Mouse (Mus musculus) limb, embryonic 10.5 days (tissue): Measurements from ENCODE around the gene Ddx52. TPM values are rescaled to one million over a fixed set of nuclear protein-coding genes. Genes with fewer than 3 reads are reported as not detected.

Experiments
- DNase-seq: peaks from one replicate; pipeline ENCODE4 v3.0.0-alpha.2; 2017; ENCODE audit warnings: low spot score
- H3K27ac ChIP-seq: fragments of 300-500 bp; sonication (generic); 2 replicates; pipeline ENCODE4 v1.5.1; 2016; ENCODE audit warnings: mild to moderate bottlenecking
- H3K27me3 ChIP-seq: fragments of 300-500 bp; sonication (generic); 2 replicates; pipeline ENCODE4 v1.6.1; 2016; ENCODE audit warnings: low read depth, mild to moderate bottlenecking; ENCODE audit not compliant: poor library complexity, severe bottlenecking
- H3K36me3 ChIP-seq: fragments of 300-500 bp; sonication (generic); 2 replicates; pipeline ENCODE4 v1.6.1; 2016; ENCODE audit warnings: mild to moderate bottlenecking, moderate library complexity
- H3K4me1 ChIP-seq: fragments of 300-500 bp; sonication (generic); 2 replicates; pipeline ENCODE4 v1.6.1; 2016
- H3K4me3 ChIP-seq: fragments of 300-500 bp; sonication (generic); 2 replicates; pipeline ENCODE4 v1.5.1; 2016; ENCODE audit warnings: mild to moderate bottlenecking, moderate library complexity
- H3K9me3 ChIP-seq: fragments of 300-500 bp; sonication (generic); replicated peaks from 2 replicates; pipeline ENCODE4 v1.6.1; 2016; ENCODE audit warnings: mild to moderate bottlenecking
- WGBS: fragments of 180-500 bp; shearing (Covaris S2); methylation state at CpG from one replicate; pipeline ENCODE4 v1.1.7; 2016; 5-methylcytosine and 5-hydroxymethylcytosine counted together
- polyA plus RNA-seq: library from polyadenylated mRNA; unstranded; fragments of >200 nt; fragmentation: Nextera tagmentation; extraction: Ambion mirVana; gene quantifications from 2 replicates; pipeline ENCODE4 v1.2.1, GENCODE M21; 2016

Ddx52 gene
- polyA plus RNA-seq, 1 experiment from 2014 or later: 50.1 TPM

DNA sequence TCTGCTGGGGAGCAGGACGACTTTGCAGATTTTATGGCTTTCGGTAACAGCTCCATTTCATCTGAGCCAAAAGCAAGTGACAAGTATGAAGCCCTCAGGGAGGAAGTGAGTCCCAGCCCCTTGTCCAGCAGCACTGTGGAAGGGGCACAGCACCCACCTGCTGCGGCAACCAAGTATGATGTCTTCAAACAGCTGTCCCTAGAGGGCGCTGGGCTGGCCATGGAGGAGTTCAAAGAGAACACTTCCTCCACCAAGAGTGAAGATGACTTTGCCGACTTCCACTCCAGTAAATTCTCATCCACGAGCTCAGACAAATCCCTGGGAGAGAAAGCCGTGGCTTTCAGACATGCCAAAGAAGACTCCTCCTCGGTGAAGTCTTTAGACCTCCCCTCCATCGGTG, 67.1 kb downstream of the Ddx52 start:
- Histone ChIP-seq H3K4me3 (no peak overlapping the region), H3K9me3 (no peaks in the 10 kb centered on the region), H3K4me1 (peaks cover 10% of the 10 kb centered on the region), H3K27me3 (no peaks in the 10 kb centered on the region), H3K36me3 (peaks cover 16% of the 10 kb centered on the region), H3K27ac (no peak overlapping the region)
- no peak for DNase-seq
- WGBS: 81% methylated on average over 9 of the region's 9 CpGs

DNA sequence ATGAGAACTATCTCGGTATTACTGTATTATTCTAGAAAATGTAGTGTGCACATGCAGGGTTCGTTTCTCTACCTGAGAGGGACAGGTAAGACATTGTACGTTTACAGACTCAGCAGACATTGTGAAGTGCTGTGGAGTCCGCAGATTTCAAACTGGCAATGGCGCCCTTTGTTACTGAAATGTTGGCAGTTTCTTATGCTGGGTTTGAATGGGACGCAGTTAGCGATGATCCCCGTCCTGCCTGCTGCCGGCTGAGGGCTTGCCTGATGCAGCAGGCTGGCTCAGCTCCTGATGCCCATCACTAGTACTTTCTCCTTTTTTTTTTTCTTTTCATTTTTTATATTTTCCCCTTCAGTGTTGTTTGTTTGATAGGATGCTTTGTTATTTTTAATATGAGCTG, 68.5 kb downstream of the Ddx52 start:
- 86% methylated on average over 9 of the region's 9 CpGs for WGBS
- H3K4me1 ChIP-seq: peaks cover 10% of the 10 kb centered on the region
- H3K36me3 ChIP-seq: peaks cover 13% of the 10 kb centered on the region
- H3K27ac ChIP-seq: no peak overlapping the region
- H3K27me3 ChIP-seq: no peaks in the 10 kb centered on the region
- H3K4me3 ChIP-seq: no peak overlapping the region
- no peaks in the 10 kb centered on the region for H3K9me3 ChIP-seq
- no peak for DNase-seq

DNA sequence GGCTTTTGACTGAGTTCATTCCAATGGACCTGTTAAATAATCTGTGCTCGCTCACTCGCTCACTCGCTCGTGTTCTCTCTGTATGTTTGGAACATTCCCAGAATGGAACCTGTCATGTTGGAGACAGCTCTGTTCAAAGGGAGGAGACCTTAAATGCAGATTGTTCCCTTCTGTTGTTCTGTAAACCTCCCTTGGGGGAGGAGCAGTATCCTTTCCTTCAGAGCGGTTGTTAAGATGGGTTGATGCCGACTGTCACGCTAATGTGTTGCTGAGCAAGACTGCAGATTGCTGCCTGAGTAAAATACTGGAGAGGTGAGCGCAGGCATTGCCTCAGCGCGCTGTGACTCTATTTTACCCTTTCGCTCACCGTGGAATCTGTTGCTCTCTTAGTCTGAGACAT, 69.2 kb downstream of the Ddx52 start:
- Histone ChIP-seq H3K27me3 (no peaks in the 10 kb centered on the region), H3K4me1 (peaks cover 10% of the 10 kb centered on the region), H3K36me3 (peaks cover 13% of the 10 kb centered on the region), H3K27ac (no peak overlapping the region), H3K4me3 (no peak overlapping the region), H3K9me3 (no peaks in the 10 kb centered on the region)
- 29% methylated on average over 12 of the region's 12 CpGs for WGBS
- no peak for DNase-seq

DNA sequence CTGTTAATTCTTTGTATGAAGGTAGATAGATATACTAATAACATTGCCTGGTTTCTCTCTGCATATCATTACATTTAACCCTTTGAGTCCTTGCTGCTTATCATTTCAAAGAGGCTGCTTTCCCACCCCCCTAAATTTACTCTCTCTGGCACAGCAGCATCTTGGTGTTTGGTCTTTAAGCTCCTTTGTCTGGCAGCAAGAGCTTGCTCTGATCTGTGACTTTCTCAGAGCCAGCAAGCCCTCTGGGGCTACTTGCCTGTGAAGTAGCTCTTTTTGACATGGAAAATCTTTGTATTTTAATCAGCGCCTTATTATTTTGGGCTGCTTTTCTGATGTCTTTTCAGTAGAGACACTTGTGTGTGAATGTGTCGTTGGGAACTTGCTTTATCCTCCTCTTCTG, 69.7 kb downstream of the Ddx52 start:
- Histone ChIP-seq H3K4me1 (peaks cover 10% of the 10 kb centered on the region), H3K27ac (no peak overlapping the region), H3K27me3 (no peaks in the 10 kb centered on the region), H3K36me3 (peaks cover 13% of the 10 kb centered on the region), H3K9me3 (no peaks in the 10 kb centered on the region), H3K4me3 (no peak overlapping the region)
- no peak for DNase-seq
- 51% methylated on average over 2 of the region's 2 CpGs for WGBS

Other genes starting within 250 kb of the Ddx52 start
- 0.30 TPM in 1 of 2 replicates, not detected in the other for gene Wfdc17, start 238.1 kb upstream of the Ddx52 start, polyA plus RNA-seq
- not detected in 2 replicates for gene Wfdc18, start 233.0 kb upstream of the Ddx52 start, polyA plus RNA-seq
- not detected in 2 replicates for gene Wfdc21, start 195.1 kb upstream of the Ddx52 start, polyA plus RNA-seq
- gene Heatr6, start 188.4 kb upstream of the Ddx52 start, polyA plus RNA-seq: 22.8 and 30.4 TPM in 2 replicates
- 0.14 TPM in 1 of 2 replicates, not detected in the other for gene Hnf1b, start 92.0 kb upstream of the Ddx52 start, polyA plus RNA-seq
- 3.2 and 5.9 TPM in 2 replicates for gene Synrg, start 22.4 kb downstream of the Ddx52 start, polyA plus RNA-seq
- 5.6 and 7.3 TPM in 2 replicates for gene Dusp14, start 127.2 kb downstream of the Ddx52 start, polyA plus RNA-seq
- gene Tada2a, start 187.5 kb downstream of the Ddx52 start, polyA plus RNA-seq: 39.5 and 43.9 TPM in 2 replicates
- gene Acaca, start 187.6 kb downstream of the Ddx52 start, polyA plus RNA-seq: 21.3 and 22.8 TPM in 2 replicates
- not detected in 2 replicates for gene Gm11437, start 225.4 kb downstream of the Ddx52 start, polyA plus RNA-seq